Mouse (Mus musculus) spleen, embryonic (tissue): ENCODE measurements around the gene Ano4.

Experiments used
- CTCF ChIA-PET: fragments of 350-600 bp; sonication (Branson Sonifier 250); formaldehyde crosslinking; loops from one replicate; lab custom pipeline; 2022; lab: Charles Lee

The Ano4 gene

GRCm38 (mm10) chr10:88960791-88961190 is 383.8 kb downstream of the Ano4 start:
- CTCF ChIA-PET = no interaction called here

DNA sequence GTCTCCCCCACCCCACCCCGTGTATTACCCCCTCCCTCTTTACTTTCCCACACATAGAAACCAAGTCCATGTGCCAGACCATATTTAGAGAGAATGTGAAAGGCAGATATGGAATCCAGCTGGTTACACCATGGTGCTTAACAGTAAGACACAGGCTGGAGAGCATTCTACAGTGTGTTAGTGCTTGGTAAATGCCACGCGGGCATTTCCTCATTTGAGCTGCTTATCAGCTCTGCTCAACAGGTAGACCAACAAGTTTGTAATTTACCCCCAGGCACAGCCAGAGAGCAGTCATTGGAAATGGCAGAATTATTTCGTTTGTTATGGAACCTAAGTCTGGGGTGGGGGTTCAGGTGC is 394.3 kb downstream of the Ano4 start:
- CTCF ChIA-PET = no interaction called here

GRCm38 (mm10) chr10:88949649-88950296 is 394.8 kb downstream of the Ano4 start:
- CTCF ChIA-PET = no interaction called here
